ENCODE assay signal across 7 mouse cellular contexts in genomic region chr8:83715031-83715690, GRCm38 (mm10). TPM values are rescaled to one million over a fixed set of nuclear protein-coding genes. Genes with fewer than 3 reads are reported as not detected.
DNase-seq lines count a peak whose midpoint lies in the region; ATAC-seq lines count a peak whose summit lies in the region.

TSS of gene Ddx39 (plus strand) at chr8:83715177.

- H3K4me3 ChIP-seq in embryonic facial prominence, embryonic 12.5 days = peak within 1 kb of the TSS; percentile 68
- H3K4me3 ChIP-seq in limb, embryonic 11.5 days (ENCODE audit: low read depth, low read length) = peak within 1 kb of the TSS; percentile 83
- H3K4me3 ChIP-seq in midbrain, embryonic 14.5 days (replicated peaks; ENCODE audit: low read depth, low read length) = peak within 1 kb of the TSS; percentile 85

- peak within 1 kb of the TSS; percentile 77 for H3K9ac ChIP-seq in embryonic facial prominence, embryonic 12.5 days
- peak within 1 kb of the TSS; percentile 77 for H3K9ac ChIP-seq in limb, embryonic 11.5 days (ENCODE audit: low read length)
- H3K9ac ChIP-seq in midbrain, embryonic 14.5 days (replicated peaks; ENCODE audit: low read length) = peak within 1 kb of the TSS; percentile 79

- H3K36me3 ChIP-seq in embryonic facial prominence, embryonic 12.5 days = peaks cover 10% of the 10 kb centered on the region
- H3K36me3 ChIP-seq in limb, embryonic 11.5 days (ENCODE audit: control insufficient read depth, insufficient read depth, low read length) = peaks cover 3% of the 10 kb centered on the region
- peaks cover 3% of the 10 kb centered on the region for H3K36me3 ChIP-seq in midbrain, embryonic 14.5 days (ENCODE audit: control insufficient read depth, insufficient read depth, low read length)

- peak; percentile 100 for ATAC-seq in embryonic facial prominence, embryonic 12.5 days (ENCODE audit: insufficient number of reproducible peaks, insufficient read depth, low FRiP score, low TSS enrichment)
- peak; percentile 99 for ATAC-seq in limb, embryonic 11.5 days (ENCODE audit: insufficient number of reproducible peaks, low FRiP score, low TSS enrichment, low read depth)
- peak; percentile 99 for ATAC-seq in midbrain, embryonic 14.5 days (ENCODE audit: low FRiP score, low TSS enrichment)

- H3K9me3 ChIP-seq in embryonic facial prominence, embryonic 12.5 days = no peaks in the 10 kb centered on the region
- no peaks in the 10 kb centered on the region for H3K9me3 ChIP-seq in limb, embryonic 11.5 days (ENCODE audit: control insufficient read depth, low read length)
- no peaks in the 10 kb centered on the region for H3K9me3 ChIP-seq in midbrain, embryonic 14.5 days (ENCODE audit: control insufficient read depth, low read length)

- peaks cover 15% of the 10 kb centered on the region for H3K4me1 ChIP-seq in embryonic facial prominence, embryonic 12.5 days
- peaks cover 8% of the 10 kb centered on the region for H3K4me1 ChIP-seq in limb, embryonic 11.5 days (ENCODE audit: control insufficient read depth, insufficient read depth, low read length)
- peaks cover 13% of the 10 kb centered on the region for H3K4me1 ChIP-seq in midbrain, embryonic 14.5 days (ENCODE audit: control insufficient read depth, insufficient read depth, low read length)

- under 1% methylated on average over 63 of the region's 63 CpGs for WGBS in embryonic facial prominence, embryonic 12.5 days
- under 1% methylated on average over 52 of the region's 63 CpGs for WGBS in limb, embryonic 11.5 days
- under 1% methylated on average over 63 of the region's 63 CpGs for WGBS in midbrain, embryonic 14.5 days

- peak within 1 kb of the TSS; percentile 89 for H3K27ac ChIP-seq in embryonic facial prominence, embryonic 12.5 days
- peak within 1 kb of the TSS; percentile 53 for H3K27ac ChIP-seq in limb, embryonic 11.5 days (replicated peaks; ENCODE audit: low read depth, low read length)
- peak within 1 kb of the TSS; percentile 92 for H3K27ac ChIP-seq in midbrain, embryonic 14.5 days (replicated peaks; ENCODE audit: low read depth, low read length)

- no peaks in the 10 kb centered on the region for H3K27me3 ChIP-seq in embryonic facial prominence, embryonic 12.5 days
- H3K27me3 ChIP-seq in limb, embryonic 11.5 days (ENCODE audit: control insufficient read depth, insufficient read depth, low read length) = no peaks in the 10 kb centered on the region
- no peaks in the 10 kb centered on the region for H3K27me3 ChIP-seq in midbrain, embryonic 14.5 days (ENCODE audit: control insufficient read depth, insufficient read depth, low read length)

- peak; percentile 92 for DNase-seq in adrenal gland, postnatal 25 days
- peak; percentile 100 for DNase-seq in heart, adult 11 months
- DNase-seq in kidney, adult 18-20 months = peak; percentile 98
- peak; percentile 93 for DNase-seq in limb, embryonic 11.5 days (ENCODE audit: low spot score)
- peak; percentile 97 for DNase-seq in midbrain, embryonic 14.5 days
- DNase-seq in spleen, adult 18-20 months = peak; percentile 91 to 94

- H3K4me2 ChIP-seq in embryonic facial prominence, embryonic 12.5 days (replicated peaks) = peak within 1 kb of the TSS; percentile 83
- H3K4me2 ChIP-seq in limb, embryonic 11.5 days (ENCODE audit: low read depth, severe bottlenecking) = peak within 1 kb of the TSS; percentile 74
- H3K4me2 ChIP-seq in midbrain, embryonic 14.5 days (ENCODE audit: low read length) = peak within 1 kb of the TSS; percentile 96

RNA-seq across cellular contexts. Expression of gene Ddx39, which starts in this region (rescaled TPM):
- total RNA-seq in adrenal gland, postnatal 25 days (2021) = 25.7 and 29.5 TPM in 2 replicates
- 147 and 152 TPM in 2 replicates for polyA plus RNA-seq in embryonic facial prominence, embryonic 12.5 days (2016; fragmentation: Nextera tagmentation; extraction: Ambion mirVana)
- 210 and 215 TPM in 2 replicates for polyA plus RNA-seq in limb, embryonic 11.5 days (2014; fragmentation: Nextera tagmentation; extraction: Ambion mirVana)
- polyA plus RNA-seq in midbrain, embryonic 14.5 days (2014; fragmentation: Nextera tagmentation; extraction: Ambion mirVana) = 109 and 113 TPM in 2 replicates

Comparison
In these comparisons a context has a peak if more than half of its experiments do, and no peak if none do; other contexts are left out.
1. Peak in every context shown above with its lines: DNase-seq, ATAC-seq, H3K4me3 ChIP-seq and H3K27ac ChIP-seq.